Mouse (Mus musculus): ENCODE measurements around the gene Foxa3. TPM values are rescaled to one million over a fixed set of nuclear protein-coding genes. Genes with fewer than 3 reads are reported as not detected.

The Foxa3 gene
- polyA plus RNA-seq, 1 experiment: not detected

GRCm38 (mm10) chr7:19029084-19029653, 5.8 kb upstream of the Foxa3 start:
- no peak for DNase-seq (ENCODE audit: extremely low spot score in 1 of 2, low spot score in 1 of 2)

- DNase-seq (ENCODE audit: extremely low spot score in 1 of 2, low spot score in 1 of 2): no peak
Measured at GRCm38 (mm10) chr7:19028067-19028466, 4.7 kb upstream of the Foxa3 start.

GRCm38 (mm10) chr7:19024581-19025255, 1.4 kb upstream of the Foxa3 start:
- no peak for DNase-seq (ENCODE audit: extremely low spot score in 1 of 2, low spot score in 1 of 2)

GRCm38 (mm10) chr7:19024096-19024506, 763 bp upstream of the Foxa3 start, which contains the start of gene Sympk:
Gene Sympk (plus strand): TSS chr7:19024377.
- peak; percentile 91 to 96 for DNase-seq (ENCODE audit: extremely low spot score in 1 of 2, low spot score in 1 of 2)

GRCm38 (mm10) chr7:19022189-19022958, 964 bp downstream of the Foxa3 start:
- no peak for DNase-seq (ENCODE audit: extremely low spot score in 1 of 2, low spot score in 1 of 2)

GRCm38 (mm10) chr7:19021048-19021447, 2.3 kb downstream of the Foxa3 start:
- no peak for DNase-seq (ENCODE audit: extremely low spot score in 1 of 2, low spot score in 1 of 2)

- DNase-seq (ENCODE audit: extremely low spot score in 1 of 2, low spot score in 1 of 2): no peak
Measured at GRCm38 (mm10) chr7:19017909-19018308, 5.4 kb downstream of the Foxa3 start.

GRCm38 (mm10) chr7:19016042-19016441, 7.3 kb downstream of the Foxa3 start:
- DNase-seq (ENCODE audit: extremely low spot score in 1 of 2, low spot score in 1 of 2): no peak

GRCm38 (mm10) chr7:19014452-19014851, 8.9 kb downstream of the Foxa3 start:
- no peak for DNase-seq (ENCODE audit: extremely low spot score in 1 of 2, low spot score in 1 of 2)

- no peak for DNase-seq (ENCODE audit: extremely low spot score in 1 of 2, low spot score in 1 of 2)
Measured at GRCm38 (mm10) chr7:19012882-19013281, 10.5 kb downstream of the Foxa3 start.

GRCm38 (mm10) chr7:19012025-19012621, 11.2 kb downstream of the Foxa3 start:
- DNase-seq (ENCODE audit: extremely low spot score in 1 of 2, low spot score in 1 of 2): no peak

GRCm38 (mm10) chr7:19010581-19010980, 12.8 kb downstream of the Foxa3 start:
- no peak for DNase-seq (ENCODE audit: extremely low spot score in 1 of 2, low spot score in 1 of 2)

GRCm38 (mm10) chr7:19007026-19007977, 16.0 kb downstream of the Foxa3 start:
- DNase-seq (ENCODE audit: extremely low spot score in 1 of 2, low spot score in 1 of 2): no peak

GRCm38 (mm10) chr7:19006476-19006875, 16.9 kb downstream of the Foxa3 start:
- DNase-seq (ENCODE audit: extremely low spot score in 1 of 2, low spot score in 1 of 2): peak; percentile 84 to 92

GRCm38 (mm10) chr7:19005417-19006121, 17.8 kb downstream of the Foxa3 start:
- DNase-seq (ENCODE audit: extremely low spot score in 1 of 2, low spot score in 1 of 2): no peak

GRCm38 (mm10) chr7:19004631-19005079, 18.7 kb downstream of the Foxa3 start:
- no peak for DNase-seq (ENCODE audit: extremely low spot score in 1 of 2, low spot score in 1 of 2)

- DNase-seq (ENCODE audit: extremely low spot score in 1 of 2, low spot score in 1 of 2): peak; percentile 88 to 96
Measured at GRCm38 (mm10) chr7:19003902-19004630, 19.3 kb downstream of the Foxa3 start, which contains the start of gene Irf2bp1. Gene Irf2bp1 (plus strand): TSS chr7:19004044.

- DNase-seq (ENCODE audit: extremely low spot score in 1 of 2, low spot score in 1 of 2): peak; percentile 76 to 90
Measured at GRCm38 (mm10) chr7:19002848-19003498, 20.4 kb downstream of the Foxa3 start.
